11 mouse cellular contexts compared by ENCODE assay signal in genomic region chr8:84084341-84085115, GRCm38 (mm10). TPM values are rescaled to one million over a fixed set of nuclear protein-coding genes. Genes with fewer than 3 reads are reported as not detected.
DNase-seq lines count a peak whose midpoint lies in the region; ATAC-seq lines count a peak whose summit lies in the region.
"Had no signal": no experiment of that assay in that cellular context is flagged by ENCODE, and none has a peak within 500 bp of the region (broad histone marks: within the 10 kb centered on the region; RNA-seq: fewer than 3 reads in every experiment).

No protein-coding gene starts in this region.

- H3K36me3 ChIP-seq in heart, embryonic 15.5 days: peaks cover 54% of the 10 kb centered on the region
- peaks cover 65% of the 10 kb centered on the region for H3K36me3 ChIP-seq in hindbrain, embryonic 12.5 days
- H3K36me3 ChIP-seq in limb, embryonic 15.5 days: peaks cover 86% of the 10 kb centered on the region

- intact Hi-C loops in heart, postnatal 10 days (cut with DNase I): no loop called here

- no peaks in the 10 kb centered on the region for H3K27me3 ChIP-seq in heart, embryonic 15.5 days
- no peaks in the 10 kb centered on the region; the same call in 1 of the 2 replicates for H3K27me3 ChIP-seq in hindbrain, embryonic 12.5 days
- H3K27me3 ChIP-seq in limb, embryonic 15.5 days: no peaks in the 10 kb centered on the region

- H3K4me2 ChIP-seq in heart, embryonic 15.5 days: peak overlapping the region; percentile 37
- peak overlapping the region; percentile 26 for H3K4me2 ChIP-seq in hindbrain, embryonic 12.5 days (replicated peaks)
- H3K4me2 ChIP-seq in limb, embryonic 15.5 days: 0 out of 2 replicates have a peak overlapping the region, but pooled peaks have one; percentile 19

- no peaks in the 10 kb centered on the region for H3K9me3 ChIP-seq in heart, embryonic 15.5 days (replicated peaks)
- H3K9me3 ChIP-seq in hindbrain, embryonic 12.5 days (replicated peaks): no peaks in the 10 kb centered on the region
- no peaks in the 10 kb centered on the region for H3K9me3 ChIP-seq in limb, embryonic 15.5 days
- H3K9me3 ChIP-seq: G1E had no signal

- no peak overlapping the region for H3K27ac ChIP-seq in heart, embryonic 15.5 days
- H3K27ac ChIP-seq in hindbrain, embryonic 12.5 days: no peak overlapping the region
- H3K27ac ChIP-seq in limb, embryonic 15.5 days: no peak overlapping the region; the same call in 1 of the 2 replicates

- ATAC-seq in heart, embryonic 15.5 days (replicated peaks; ENCODE audit: insufficient number of reproducible peaks, insufficient read depth, low FRiP score, low read depth): no peak
- no peak; the same call in 1 of the 2 replicates for ATAC-seq in hindbrain, embryonic 12.5 days (ENCODE audit: low FRiP score)
- ATAC-seq in limb, embryonic 15.5 days (ENCODE audit: insufficient number of reproducible peaks, low FRiP score, low TSS enrichment, low read depth): no peak
- no peak for ATAC-seq in megakaryocyte-erythroid progenitor cell, adult 5-6 weeks (replicated peaks; ENCODE audit: low FRiP score, low TSS enrichment, poor library complexity, severe bottlenecking)

- no peak for DNase-seq in heart, postnatal 10 days
- DNase-seq in ZHBTc4 (ENCODE audit: low read depth, low spot score) (peak; percentile 65), adipocyte (ENCODE audit: low spot score) (no peak)
- no peak for DNase-seq in cerebellum, adult 11 months
- DNase-seq: thymus, adult 18-20 months had no signal

- WGBS in heart, embryonic 15.5 days: 62% methylated on average over 42 of the region's 42 CpGs
- WGBS in hindbrain, embryonic 12.5 days: 30% methylated on average over 42 of the region's 42 CpGs
- 41% methylated on average over 42 of the region's 42 CpGs for WGBS in limb, embryonic 15.5 days

- no peak overlapping the region for H3K4me3 ChIP-seq in heart, embryonic 15.5 days
- no peak overlapping the region for H3K4me3 ChIP-seq in hindbrain, embryonic 12.5 days
- H3K4me3 ChIP-seq in limb, embryonic 15.5 days: no peak overlapping the region

- no peak overlapping the region for H3K9ac ChIP-seq in heart, embryonic 15.5 days
- peak overlapping the region; percentile 45; the same call in 1 of the 2 replicates for H3K9ac ChIP-seq in hindbrain, embryonic 12.5 days
- no peak overlapping the region for H3K9ac ChIP-seq in limb, embryonic 15.5 days

- H3K4me1 ChIP-seq in heart, embryonic 15.5 days (replicated peaks): 0 out of 2 replicates have a peak, but pooled peaks cover 2% of the 10 kb centered on the region
- H3K4me1 ChIP-seq in hindbrain, embryonic 12.5 days: peaks cover 8% of the 10 kb centered on the region
- peaks cover 8% of the 10 kb centered on the region; the same call in 1 of the 2 replicates for H3K4me1 ChIP-seq in limb, embryonic 15.5 days

RNA-seq across cellular contexts. Expression of gene Rfx1, which starts 17.9 kb away (rescaled TPM):
- polyA plus RNA-seq in heart, embryonic 15.5 days (2015; fragmentation: Nextera tagmentation; extraction: Ambion mirVana): 4.5 and 7.4 TPM in 2 replicates
- 10 to 100 TPM; 12.4 to 15.4 TPM for total RNA-seq in heart, postnatal 10 days (2021)
- polyA plus RNA-seq in hindbrain, embryonic 12.5 days (2016; fragmentation: Nextera tagmentation; extraction: Ambion mirVana): 8.9 and 9.4 TPM in 2 replicates
- 8.0 and 8.5 TPM in 2 replicates for polyA plus RNA-seq in limb, embryonic 15.5 days (2015; fragmentation: Nextera tagmentation; extraction: Ambion mirVana)
- 10.2 and 11.9 TPM in 2 replicates for total RNA-seq in megakaryocyte-erythroid progenitor cell, adult 5-6 weeks (2014; fragmentation: Nextera tagmentation)
- 2.1 and 3.7 TPM in 2 replicates for total RNA-seq in megakaryocyte-erythroid progenitor cell, adult 5-6 weeks (2017)

RNA-seq across cellular contexts. Expression of gene Gm10643, which starts 19.6 kb away (rescaled TPM):
- polyA plus RNA-seq in heart, embryonic 15.5 days (2015; fragmentation: Nextera tagmentation; extraction: Ambion mirVana): 0.71 and 1.3 TPM in 2 replicates
- total RNA-seq in heart, postnatal 10 days (2021): 1 to 10 TPM; 3.3 to 4.3 TPM
- 2.1 and 3.0 TPM in 2 replicates for polyA plus RNA-seq in hindbrain, embryonic 12.5 days (2016; fragmentation: Nextera tagmentation; extraction: Ambion mirVana)
- 1.0 and 1.4 TPM in 2 replicates for polyA plus RNA-seq in limb, embryonic 15.5 days (2015; fragmentation: Nextera tagmentation; extraction: Ambion mirVana)
- 3.3 TPM in 1 of 2 replicates, not detected in the other for total RNA-seq in megakaryocyte-erythroid progenitor cell, adult 5-6 weeks (2014; fragmentation: Nextera tagmentation)
- total RNA-seq in megakaryocyte-erythroid progenitor cell, adult 5-6 weeks (2017): 1.6 and 4.2 TPM in 2 replicates

RNA-seq across cellular contexts. Expression of gene Dcaf15, which starts 20.0 kb away (rescaled TPM):
- 4.6 and 6.8 TPM in 2 replicates for polyA plus RNA-seq in heart, embryonic 15.5 days (2015; fragmentation: Nextera tagmentation; extraction: Ambion mirVana)
- total RNA-seq in heart, postnatal 10 days (2021): 10 to 100 TPM; 13.7 to 13.9 TPM
- polyA plus RNA-seq in hindbrain, embryonic 12.5 days (2016; fragmentation: Nextera tagmentation; extraction: Ambion mirVana): 16.4 and 19.7 TPM in 2 replicates
- 6.8 and 8.7 TPM in 2 replicates for polyA plus RNA-seq in limb, embryonic 15.5 days (2015; fragmentation: Nextera tagmentation; extraction: Ambion mirVana)
- total RNA-seq in megakaryocyte-erythroid progenitor cell, adult 5-6 weeks (2014; fragmentation: Nextera tagmentation): 27.0 and 27.3 TPM in 2 replicates
- total RNA-seq in megakaryocyte-erythroid progenitor cell, adult 5-6 weeks (2017): 14.1 and 16.3 TPM in 2 replicates

RNA-seq across cellular contexts. Expression of gene Rln3, which starts 39.7 kb away (rescaled TPM):
- polyA plus RNA-seq in heart, embryonic 15.5 days (2015; fragmentation: Nextera tagmentation; extraction: Ambion mirVana): 0.39 TPM in 1 of 2 replicates, not detected in the other
- not detected for total RNA-seq in heart, postnatal 10 days (2021)
- not detected in 2 replicates for polyA plus RNA-seq in hindbrain, embryonic 12.5 days (2016; fragmentation: Nextera tagmentation; extraction: Ambion mirVana)
- polyA plus RNA-seq in limb, embryonic 15.5 days (2015; fragmentation: Nextera tagmentation; extraction: Ambion mirVana): not detected in 2 replicates
- total RNA-seq in megakaryocyte-erythroid progenitor cell, adult 5-6 weeks (2014; fragmentation: Nextera tagmentation): not detected in 2 replicates
- total RNA-seq in megakaryocyte-erythroid progenitor cell, adult 5-6 weeks (2017): not detected in 2 replicates
- total RNA-seq: G1E had no signal
- polyA plus RNA-seq: G1E; heart, postnatal 0 days had no signal

RNA-seq across cellular contexts. Expression of gene Podnl1, which starts 41.3 kb away (rescaled TPM):
- 0.04 and 0.29 TPM in 2 replicates for polyA plus RNA-seq in heart, embryonic 15.5 days (2015; fragmentation: Nextera tagmentation; extraction: Ambion mirVana)
- under 1 TPM in 1 of 2 experiments, not detected in 1; 0.12 TPM for total RNA-seq in heart, postnatal 10 days (2021)
- polyA plus RNA-seq in hindbrain, embryonic 12.5 days (2016; fragmentation: Nextera tagmentation; extraction: Ambion mirVana): 0.39 and 0.50 TPM in 2 replicates
- 2.0 and 2.2 TPM in 2 replicates for polyA plus RNA-seq in limb, embryonic 15.5 days (2015; fragmentation: Nextera tagmentation; extraction: Ambion mirVana)
- total RNA-seq in megakaryocyte-erythroid progenitor cell, adult 5-6 weeks (2014; fragmentation: Nextera tagmentation): 0.79 TPM in 1 of 2 replicates, not detected in the other
- 0.14 TPM in 1 of 2 replicates, not detected in the other for total RNA-seq in megakaryocyte-erythroid progenitor cell, adult 5-6 weeks (2017)
- total RNA-seq: G1E had no signal
